Comparison of ENCODE assay signal across 8 mouse cellular contexts in the genomic region with DNA sequence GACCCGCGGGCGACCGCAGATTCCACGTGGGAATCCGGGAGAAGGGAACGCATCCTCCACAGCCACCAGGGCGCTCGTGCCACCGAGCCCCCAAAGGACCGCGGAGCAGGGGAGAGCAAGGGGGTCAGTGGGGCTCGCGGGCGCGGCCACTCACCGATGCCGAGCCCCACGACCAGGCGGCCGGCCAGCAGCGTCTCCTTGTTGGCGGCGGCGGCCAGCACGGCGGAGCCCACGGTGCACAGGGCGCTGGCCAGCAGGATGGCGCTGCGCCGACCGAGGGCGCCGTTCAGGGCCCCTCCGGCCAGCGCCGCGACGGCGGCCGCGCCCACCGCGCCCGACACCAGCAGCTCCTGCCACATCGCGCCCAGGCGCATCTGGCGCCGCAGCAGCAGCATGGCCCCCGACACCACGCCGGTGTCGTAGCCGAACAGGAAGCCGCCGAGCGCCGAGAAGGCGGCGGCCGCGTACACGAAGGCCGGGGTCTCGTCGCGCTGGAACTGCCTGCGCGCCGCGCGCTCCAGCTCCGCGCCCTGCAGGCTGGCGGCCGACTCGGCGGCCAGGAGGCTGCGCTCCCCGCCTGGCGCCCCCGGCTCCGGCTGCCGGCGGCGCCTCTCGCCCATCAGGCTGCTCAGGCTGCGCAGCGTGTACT. TPM values are rescaled to one million over a fixed set of nuclear protein-coding genes. Genes with fewer than 3 reads are reported as not detected.
A peak's percentile ranks its signal among the peaks of the same experiment; 100 is the strongest.
DNase-seq lines count a peak whose midpoint lies in the region; ATAC-seq and TF ChIP-seq lines count a peak whose summit lies in the region.

No protein-coding gene starts in this region.

- H3K4me3 ChIP-seq in cortical plate, adult 2 months (ENCODE audit: insufficient read depth, low read length), result peak overlapping the region; percentile 88
- peak overlapping the region; percentile 63 for H3K4me3 ChIP-seq in stomach, embryonic 15.5 days (replicated peaks)

- H3K4me1 ChIP-seq in cortical plate, adult 2 months (ENCODE audit: control insufficient read depth, insufficient read depth, low read length), result 0 out of 2 replicates have a peak, but pooled peaks cover 1% of the 10 kb centered on the region
- H3K4me1 ChIP-seq in stomach, embryonic 15.5 days, result no peaks in the 10 kb centered on the region

- under 1% methylated on average over 71 of the region's 91 CpGs for WGBS in stomach, embryonic 15.5 days

- peaks cover 4% of the 10 kb centered on the region; the same call in 1 of the 2 replicates for H3K27me3 ChIP-seq in stomach, embryonic 15.5 days (replicated peaks)

- no peak for TF ChIP-seq POLR2A in cortical plate, adult 2 months (IDR thresholded peaks at IDR 0.05; ENCODE audit: extremely low read depth, insufficient read depth, low read length)

- no peaks in the 10 kb centered on the region for H3K9me3 ChIP-seq in stomach, embryonic 15.5 days

- ATAC-seq in megakaryocyte, adult 5-6 weeks (ENCODE audit: poor library complexity, severe bottlenecking), result peak; percentile 36
- ATAC-seq in stomach, embryonic 15.5 days (ENCODE audit: insufficient read depth, low FRiP score, low read depth), result peak; percentile 81

- peak; percentile 2 to 20 for DNase-seq in urinary bladder, postnatal 36 days (ENCODE audit: low spot score in 2 of 2)
- DNase-seq in urinary bladder, adult 2 months (ENCODE audit: low spot score), result no peak
- DNase-seq in heart, adult 9 months (ENCODE audit: low spot score in 2 of 2), result peak; percentile 7 to 15
- DNase-seq in kidney, postnatal 10 days, result peak; percentile 66
- DNase-seq in frontal cortex, postnatal 36 days (ENCODE audit: low spot score in 2 of 2), result no peak

- H3K36me3 ChIP-seq in stomach, embryonic 15.5 days, result no peaks in the 10 kb centered on the region

- peak overlapping the region; percentile 45 for H3K9ac ChIP-seq in stomach, embryonic 15.5 days

- TF ChIP-seq CTCF in cortical plate, adult 2 months (IDR thresholded peaks at IDR 0.05; ENCODE audit: extremely low read depth, insufficient read depth, low read length), result no peak

- H3K4me2 ChIP-seq in stomach, embryonic 15.5 days, result peak overlapping the region; percentile 86

- H3K27ac ChIP-seq in cortical plate, adult 2 months (ENCODE audit: insufficient read depth, low read length), result peak overlapping the region; percentile 80
- H3K27ac ChIP-seq in stomach, embryonic 15.5 days, result 0 out of 2 replicates have a peak overlapping the region, but pooled peaks have one; percentile 24

RNA-seq across cellular contexts. Expression of a gene that starts 0.5 kb away (rescaled TPM):
- 2.8 and 3.3 TPM in 2 replicates for polyA plus RNA-seq in urinary bladder, adult 2 months (2012; rRNA removed)
- 38.6 and 42.7 TPM in 2 replicates for polyA plus RNA-seq in cortical plate, adult 2 months (2012; rRNA removed)
- total RNA-seq in megakaryocyte, adult 5-6 weeks (2015), result not detected in 2 replicates
- 0.07 TPM in 1 of 2 replicates, not detected in the other for total RNA-seq in megakaryocyte, adult 5-6 weeks (2017)
- polyA plus RNA-seq in stomach, embryonic 15.5 days (2015; fragmentation: Nextera tagmentation; extraction: Ambion mirVana), result 1.1 and 1.3 TPM in 2 replicates

Comparison
In these comparisons a context has a peak if more than half of its experiments do, and no peak if none do; other contexts are left out.
1. DNase-seq: peak in urinary bladder, postnatal 36 days (2 of 2), heart, adult 9 months (2 of 2) and kidney, postnatal 10 days (single experiment); none in urinary bladder, adult 2 months (single experiment) and frontal cortex, postnatal 36 days (0 of 2).